In genomic region chr7:58709306-58709705, GRCm38 (mm10) we compare ENCODE assay signal across 8 mouse cellular contexts.
"Had no signal": no experiment of that assay in that cellular context is flagged by ENCODE, and none has a peak within 500 bp of the region (broad histone marks: within the 10 kb centered on the region; RNA-seq: fewer than 3 reads in every experiment).

No protein-coding gene starts in this region.

- H3K9me3 ChIP-seq: limb, embryonic 13.5 days; midbrain, embryonic 13.5 days had no signal

- H3K4me3 ChIP-seq: limb, embryonic 13.5 days; midbrain, embryonic 13.5 days had no signal

- H3K4me2 ChIP-seq: limb, embryonic 13.5 days; midbrain, embryonic 13.5 days had no signal

- ATAC-seq: midbrain, embryonic 13.5 days had no signal

- H3K27ac ChIP-seq: limb, embryonic 13.5 days; liver, embryonic 14.5 days; midbrain, embryonic 13.5 days; stomach, postnatal 0 days had no signal

- H3K4me1 ChIP-seq: limb, embryonic 13.5 days; midbrain, embryonic 13.5 days had no signal

- H3K9ac ChIP-seq: limb, embryonic 13.5 days; liver, embryonic 14.5 days; midbrain, embryonic 13.5 days had no signal

- DNase-seq: kidney, postnatal 14 days; left cerebral cortex, postnatal 4 days; lung, adult 18-20 months; right cerebral cortex, postnatal 14 days had no signal

- H3K27me3 ChIP-seq: limb, embryonic 13.5 days; midbrain, embryonic 13.5 days had no signal

- H3K36me3 ChIP-seq: limb, embryonic 13.5 days; midbrain, embryonic 13.5 days had no signal
